Mouse (Mus musculus): ENCODE measurements at regions not wholly inside any gene's neighbourhood (a gene's known extent, or its start where the extent isn't known, plus 50 kb on each side); places are given as distances from the start of the nearest gene placed in this dataset.
"Not testable (repeated sequence)": the region's sequence is repeated elsewhere in the genome, so short reads cannot be mapped to it uniquely, and the experiment has no call there.

GRCm38 (mm10) chr14:53935336-53935735 lies 318.6 kb downstream of the Dad1 start:
- not testable (repeated sequence) for ATAC-seq

GRCm38 (mm10) chr14:53910871-53911270 lies 343.0 kb downstream of the Dad1 start:
- Histone ChIP-seq H3K36me3 (ENCODE audit: control insufficient read depth, insufficient read depth, low read length) (no peaks in the 10 kb centered on the region), H3K9ac (ENCODE audit: low read depth, low read length) (no peak overlapping the region), H3K4me1 (ENCODE audit: control insufficient read depth, insufficient read depth, low read length) (no peaks in the 10 kb centered on the region), H3K4me2 (ENCODE audit: low read depth, low read length) (no peak overlapping the region), H3K27me3 (replicated peaks; ENCODE audit: control insufficient read depth, insufficient read depth, low read length) (no peaks in the 10 kb centered on the region), H3K27ac (ENCODE audit: low read length) (no peak overlapping the region), H3K4me3 (ENCODE audit: low read length) (no peak overlapping the region), H3K9me3 (ENCODE audit: control insufficient read depth, low read length) (no peaks in the 10 kb centered on the region)
- 45% methylated on average over 1 of the region's 1 CpGs for WGBS
- no peak for ATAC-seq

More at GRCm38 (mm10) chr14:53935336-53935735, 318.6 kb downstream of the Dad1 start:
- H3K4me2 ChIP-seq (ENCODE audit: low read depth, low read length); H3K4me3 ChIP-seq (ENCODE audit: low read length); H3K27me3 ChIP-seq (replicated peaks; ENCODE audit: control insufficient read depth, insufficient read depth, low read length); H3K36me3 ChIP-seq (ENCODE audit: control insufficient read depth, insufficient read depth, low read length); H3K27ac ChIP-seq (ENCODE audit: low read length); H3K9me3 ChIP-seq (ENCODE audit: control insufficient read depth, low read length); H3K4me1 ChIP-seq (ENCODE audit: control insufficient read depth, insufficient read depth, low read length); H3K9ac ChIP-seq (ENCODE audit: low read depth, low read length): not testable (repeated sequence)
- WGBS = 94% methylated on average over 7 of the region's 13 CpGs

- Histone ChIP-seq H3K9me3 (ENCODE audit: control insufficient read depth, low read length) (no peaks in the 10 kb centered on the region), H3K4me2 (ENCODE audit: low read depth, low read length) (no peak overlapping the region), H3K4me3 (ENCODE audit: low read length) (no peak overlapping the region), H3K27me3 (replicated peaks; ENCODE audit: control insufficient read depth, insufficient read depth, low read length) (no peaks in the 10 kb centered on the region), H3K36me3 (ENCODE audit: control insufficient read depth, insufficient read depth, low read length) (no peaks in the 10 kb centered on the region), H3K9ac (ENCODE audit: low read depth, low read length) (no peak overlapping the region), H3K4me1 (ENCODE audit: control insufficient read depth, insufficient read depth, low read length) (no peaks in the 10 kb centered on the region), H3K27ac (ENCODE audit: low read length) (no peak overlapping the region)
- no peak for ATAC-seq
- WGBS = 69% methylated on average over 3 of the region's 3 CpGs
These were observed 349.3 kb downstream of the Dad1 start for GRCm38 (mm10) chr14:53904578-53904977.

GRCm38 (mm10) chr14:53901103-53901502 lies 352.8 kb downstream of the Dad1 start:
- Histone ChIP-seq H3K9ac (ENCODE audit: low read depth, low read length) (no peak overlapping the region), H3K4me2 (ENCODE audit: low read depth, low read length) (no peak overlapping the region), H3K27ac (ENCODE audit: low read length) (no peak overlapping the region), H3K36me3 (ENCODE audit: control insufficient read depth, insufficient read depth, low read length) (no peaks in the 10 kb centered on the region), H3K9me3 (ENCODE audit: control insufficient read depth, low read length) (no peaks in the 10 kb centered on the region), H3K4me3 (ENCODE audit: low read length) (no peak overlapping the region), H3K4me1 (ENCODE audit: control insufficient read depth, insufficient read depth, low read length) (no peaks in the 10 kb centered on the region), H3K27me3 (replicated peaks; ENCODE audit: control insufficient read depth, insufficient read depth, low read length) (no peaks in the 10 kb centered on the region)
- WGBS = 74% methylated on average over 1 of the region's 1 CpGs
- no peak for ATAC-seq

- Histone ChIP-seq H3K9ac (ENCODE audit: low read depth, low read length) (no peak overlapping the region), H3K4me2 (ENCODE audit: low read depth, low read length) (no peak overlapping the region), H3K27ac (ENCODE audit: low read length) (no peak overlapping the region), H3K9me3 (ENCODE audit: control insufficient read depth, low read length) (no peaks in the 10 kb centered on the region), H3K4me3 (ENCODE audit: low read length) (no peak overlapping the region), H3K36me3 (ENCODE audit: control insufficient read depth, insufficient read depth, low read length) (no peaks in the 10 kb centered on the region), H3K4me1 (ENCODE audit: control insufficient read depth, insufficient read depth, low read length) (no peaks in the 10 kb centered on the region), H3K27me3 (replicated peaks; ENCODE audit: control insufficient read depth, insufficient read depth, low read length) (no peaks in the 10 kb centered on the region)
- ATAC-seq = no peak
- 8% methylated on average over 3 of the region's 3 CpGs for WGBS
These were observed 372.6 kb downstream of the Dad1 start for GRCm38 (mm10) chr14:53881304-53881703.

- Histone ChIP-seq H3K9me3 (ENCODE audit: control insufficient read depth, low read length) (no peaks in the 10 kb centered on the region), H3K4me1 (ENCODE audit: control insufficient read depth, insufficient read depth, low read length) (no peaks in the 10 kb centered on the region), H3K36me3 (ENCODE audit: control insufficient read depth, insufficient read depth, low read length) (no peaks in the 10 kb centered on the region), H3K4me3 (ENCODE audit: low read length) (no peak overlapping the region), H3K9ac (ENCODE audit: low read depth, low read length) (no peak overlapping the region), H3K27ac (ENCODE audit: low read length) (no peak overlapping the region), H3K27me3 (replicated peaks; ENCODE audit: control insufficient read depth, insufficient read depth, low read length) (no peaks in the 10 kb centered on the region), H3K4me2 (ENCODE audit: low read depth, low read length) (no peak overlapping the region)
- no peak for ATAC-seq
- WGBS = 65% methylated on average over 7 of the region's 7 CpGs
These were observed 377.3 kb downstream of the Dad1 start for GRCm38 (mm10) chr14:53876581-53876980.

- WGBS = 62% methylated on average over 6 of the region's 6 CpGs
- no peak overlapping the region for H3K27ac ChIP-seq (ENCODE audit: low read length)
- no peak overlapping the region for H3K4me2 ChIP-seq (ENCODE audit: low read depth, low read length)
- H3K36me3 ChIP-seq (ENCODE audit: control insufficient read depth, insufficient read depth, low read length) = no peaks in the 10 kb centered on the region
- ATAC-seq = no peak
- no peaks in the 10 kb centered on the region for H3K4me1 ChIP-seq (ENCODE audit: control insufficient read depth, insufficient read depth, low read length)
- no peak overlapping the region for H3K9ac ChIP-seq (ENCODE audit: low read depth, low read length)
- H3K27me3 ChIP-seq (replicated peaks; ENCODE audit: control insufficient read depth, insufficient read depth, low read length) = no peaks in the 10 kb centered on the region
- H3K9me3 ChIP-seq (ENCODE audit: control insufficient read depth, low read length) = no peaks in the 10 kb centered on the region
- H3K4me3 ChIP-seq (ENCODE audit: low read length) = no peak overlapping the region
These were observed 378.2 kb downstream of the Dad1 start for GRCm38 (mm10) chr14:53875736-53876135.

GRCm38 (mm10) chr14:53847049-53847448 lies 406.9 kb downstream of the Dad1 start:
- Histone ChIP-seq H3K27ac (ENCODE audit: low read length) (no peak overlapping the region), H3K9ac (ENCODE audit: low read depth, low read length) (no peak overlapping the region), H3K9me3 (ENCODE audit: control insufficient read depth, low read length) (no peaks in the 10 kb centered on the region), H3K36me3 (ENCODE audit: control insufficient read depth, insufficient read depth, low read length) (no peaks in the 10 kb centered on the region), H3K4me3 (ENCODE audit: low read length) (no peak overlapping the region), H3K4me2 (ENCODE audit: low read depth, low read length) (no peak overlapping the region), H3K4me1 (ENCODE audit: control insufficient read depth, insufficient read depth, low read length) (no peaks in the 10 kb centered on the region), H3K27me3 (replicated peaks; ENCODE audit: control insufficient read depth, insufficient read depth, low read length) (no peaks in the 10 kb centered on the region)
- 75% methylated on average over 7 of the region's 7 CpGs for WGBS
- no peak for ATAC-seq

- no peak for ATAC-seq
- Histone ChIP-seq H3K9me3 (ENCODE audit: control insufficient read depth, low read length) (no peaks in the 10 kb centered on the region), H3K36me3 (ENCODE audit: control insufficient read depth, insufficient read depth, low read length) (no peaks in the 10 kb centered on the region), H3K9ac (ENCODE audit: low read depth, low read length) (no peak overlapping the region), H3K4me1 (ENCODE audit: control insufficient read depth, insufficient read depth, low read length) (no peaks in the 10 kb centered on the region), H3K4me3 (ENCODE audit: low read length) (no peak overlapping the region), H3K4me2 (ENCODE audit: low read depth, low read length) (no peak overlapping the region), H3K27me3 (replicated peaks; ENCODE audit: control insufficient read depth, insufficient read depth, low read length) (no peaks in the 10 kb centered on the region), H3K27ac (ENCODE audit: low read length) (no peak overlapping the region)
- 88% methylated on average over 9 of the region's 9 CpGs for WGBS
These were observed 408.3 kb downstream of the Dad1 start for GRCm38 (mm10) chr14:53845646-53846045.

GRCm38 (mm10) chr14:53832553-53832952 lies 421.4 kb downstream of the Dad1 start:
- Histone ChIP-seq H3K27ac (ENCODE audit: low read length) (no peak overlapping the region), H3K4me2 (ENCODE audit: low read depth, low read length) (no peak overlapping the region), H3K4me3 (ENCODE audit: low read length) (no peak overlapping the region), H3K36me3 (ENCODE audit: control insufficient read depth, insufficient read depth, low read length) (no peaks in the 10 kb centered on the region), H3K27me3 (replicated peaks; ENCODE audit: control insufficient read depth, insufficient read depth, low read length) (no peaks in the 10 kb centered on the region), H3K4me1 (ENCODE audit: control insufficient read depth, insufficient read depth, low read length) (no peaks in the 10 kb centered on the region), H3K9me3 (ENCODE audit: control insufficient read depth, low read length) (no peaks in the 10 kb centered on the region), H3K9ac (ENCODE audit: low read depth, low read length) (no peak overlapping the region)
- no peak for ATAC-seq
- WGBS = 80% methylated on average over 3 of the region's 3 CpGs
